Mouse (Mus musculus): ENCODE data around the gene Rgs8. TPM values are rescaled to one million over a fixed set of nuclear protein-coding genes. Genes with fewer than 3 reads are reported as not detected.

Rgs8 gene
- polyA plus RNA-seq, 1 experiment from 2014 or later = not detected

GRCm38 (mm10) chr1:153704996-153705395, 52.2 kb downstream of the Rgs8 start:
- Histone ChIP-seq H3K9me3 (replicated peaks; ENCODE audit: control insufficient read depth, low read length) (no peaks in the 10 kb centered on the region), H3K27me3 (ENCODE audit: control insufficient read depth, insufficient read depth, low read depth, low read length) (no peaks in the 10 kb centered on the region), H3K36me3 (ENCODE audit: control insufficient read depth, insufficient read depth) (no peaks in the 10 kb centered on the region), H3K4me3 (ENCODE audit: low read depth, low read length) (no peak overlapping the region), H3K9ac (ENCODE audit: low read depth, low read length) (no peak overlapping the region), H3K4me1 (ENCODE audit: control insufficient read depth, low read depth, low read length) (no peaks in the 10 kb centered on the region), H3K4me2 (ENCODE audit: low read depth, low read length) (no peak overlapping the region), H3K27ac (ENCODE audit: low read length) (no peak overlapping the region)
- whole genome bisulfite sequencing (ENCODE audit: insufficient replicate concordance) = 39% methylated on average over 3 of the region's 3 CpGs
- ATAC-seq (ENCODE audit: low read depth) = no peak

GRCm38 (mm10) chr1:153708626-153709025, 55.8 kb downstream of the Rgs8 start:
- 63% methylated on average over 5 of the region's 5 CpGs for WGBS (ENCODE audit: insufficient replicate concordance)
- H3K27me3 ChIP-seq (ENCODE audit: control insufficient read depth, insufficient read depth, low read depth, low read length) = no peaks in the 10 kb centered on the region
- H3K4me1 ChIP-seq (ENCODE audit: control insufficient read depth, low read depth, low read length) = no peaks in the 10 kb centered on the region
- H3K36me3 ChIP-seq (ENCODE audit: control insufficient read depth, insufficient read depth) = no peaks in the 10 kb centered on the region
- no peaks in the 10 kb centered on the region for H3K9me3 ChIP-seq (replicated peaks; ENCODE audit: control insufficient read depth, low read length)
- no peak overlapping the region for H3K4me2 ChIP-seq (ENCODE audit: low read depth, low read length)
- no peak for ATAC-seq (ENCODE audit: low read depth)
- no peak overlapping the region for H3K27ac ChIP-seq (ENCODE audit: low read length)
- no peak overlapping the region for H3K4me3 ChIP-seq (ENCODE audit: low read depth, low read length)
- H3K9ac ChIP-seq (ENCODE audit: low read depth, low read length) = no peak overlapping the region

GRCm38 (mm10) chr1:153709451-153709850, 56.6 kb downstream of the Rgs8 start:
- no peak overlapping the region for H3K9ac ChIP-seq (ENCODE audit: low read depth, low read length)
- no peak overlapping the region for H3K4me3 ChIP-seq (ENCODE audit: low read depth, low read length)
- H3K4me1 ChIP-seq (ENCODE audit: control insufficient read depth, low read depth, low read length) = no peaks in the 10 kb centered on the region
- H3K27me3 ChIP-seq (ENCODE audit: control insufficient read depth, insufficient read depth, low read depth, low read length) = no peaks in the 10 kb centered on the region
- H3K36me3 ChIP-seq (ENCODE audit: control insufficient read depth, insufficient read depth) = no peaks in the 10 kb centered on the region
- H3K9me3 ChIP-seq (replicated peaks; ENCODE audit: control insufficient read depth, low read length) = no peaks in the 10 kb centered on the region
- 19% methylated on average over 5 of the region's 5 CpGs for WGBS (ENCODE audit: insufficient replicate concordance)
- no peak overlapping the region for H3K4me2 ChIP-seq (ENCODE audit: low read depth, low read length)
- no peak for ATAC-seq (ENCODE audit: low read depth)
- H3K27ac ChIP-seq (ENCODE audit: low read length) = no peak overlapping the region

GRCm38 (mm10) chr1:153711544-153712262, 58.9 kb downstream of the Rgs8 start:
- no peaks in the 10 kb centered on the region for H3K27me3 ChIP-seq (ENCODE audit: control insufficient read depth, insufficient read depth, low read depth, low read length)
- H3K9me3 ChIP-seq (replicated peaks; ENCODE audit: control insufficient read depth, low read length) = no peaks in the 10 kb centered on the region
- no peak overlapping the region for H3K4me2 ChIP-seq (ENCODE audit: low read depth, low read length)
- no peak for ATAC-seq (ENCODE audit: low read depth)
- H3K9ac ChIP-seq (ENCODE audit: low read depth, low read length) = no peak overlapping the region
- H3K27ac ChIP-seq (ENCODE audit: low read length) = no peak overlapping the region
- no peaks in the 10 kb centered on the region for H3K4me1 ChIP-seq (ENCODE audit: control insufficient read depth, low read depth, low read length)
- no peaks in the 10 kb centered on the region for H3K36me3 ChIP-seq (ENCODE audit: control insufficient read depth, insufficient read depth)
- H3K4me3 ChIP-seq (ENCODE audit: low read depth, low read length) = no peak overlapping the region
- WGBS (ENCODE audit: insufficient replicate concordance) = 53% methylated on average over 3 of the region's 3 CpGs

- no peak overlapping the region for H3K4me2 ChIP-seq (ENCODE audit: low read depth, low read length)
- H3K9ac ChIP-seq (ENCODE audit: low read depth, low read length) = no peak overlapping the region
- no peak overlapping the region for H3K4me3 ChIP-seq (ENCODE audit: low read depth, low read length)
- H3K27ac ChIP-seq (ENCODE audit: low read length) = no peak overlapping the region
- no peaks in the 10 kb centered on the region for H3K36me3 ChIP-seq (ENCODE audit: control insufficient read depth, insufficient read depth)
- no peak for ATAC-seq (ENCODE audit: low read depth)
- no peaks in the 10 kb centered on the region for H3K9me3 ChIP-seq (replicated peaks; ENCODE audit: control insufficient read depth, low read length)
- WGBS (ENCODE audit: insufficient replicate concordance) = 64% methylated on average over 2 of the region's 2 CpGs
- H3K27me3 ChIP-seq (ENCODE audit: control insufficient read depth, insufficient read depth, low read depth, low read length) = no peaks in the 10 kb centered on the region
- H3K4me1 ChIP-seq (ENCODE audit: control insufficient read depth, low read depth, low read length) = no peaks in the 10 kb centered on the region
These were observed 59.8 kb downstream of the Rgs8 start for GRCm38 (mm10) chr1:153712633-153713032.

- no peak overlapping the region for H3K9ac ChIP-seq (ENCODE audit: low read depth, low read length)
- H3K4me3 ChIP-seq (ENCODE audit: low read depth, low read length) = no peak overlapping the region
- no peaks in the 10 kb centered on the region for H3K27me3 ChIP-seq (ENCODE audit: control insufficient read depth, insufficient read depth, low read depth, low read length)
- ATAC-seq (ENCODE audit: low read depth) = no peak
- WGBS (ENCODE audit: insufficient replicate concordance) = 42% methylated on average over 1 of the region's 1 CpGs
- H3K4me1 ChIP-seq (ENCODE audit: control insufficient read depth, low read depth, low read length) = no peaks in the 10 kb centered on the region
- H3K36me3 ChIP-seq (ENCODE audit: control insufficient read depth, insufficient read depth) = no peaks in the 10 kb centered on the region
- H3K4me2 ChIP-seq (ENCODE audit: low read depth, low read length) = no peak overlapping the region
- no peak overlapping the region for H3K27ac ChIP-seq (ENCODE audit: low read length)
- H3K9me3 ChIP-seq (replicated peaks; ENCODE audit: control insufficient read depth, low read length) = no peaks in the 10 kb centered on the region
These were observed 65.2 kb downstream of the Rgs8 start for GRCm38 (mm10) chr1:153717990-153718389.

- Histone ChIP-seq H3K4me2 (ENCODE audit: low read depth, low read length) (no peak overlapping the region), H3K36me3 (ENCODE audit: control insufficient read depth, insufficient read depth) (no peaks in the 10 kb centered on the region), H3K9me3 (replicated peaks; ENCODE audit: control insufficient read depth, low read length) (no peaks in the 10 kb centered on the region), H3K9ac (ENCODE audit: low read depth, low read length) (no peak overlapping the region), H3K27ac (ENCODE audit: low read length) (no peak overlapping the region), H3K27me3 (ENCODE audit: control insufficient read depth, insufficient read depth, low read depth, low read length) (no peaks in the 10 kb centered on the region), H3K4me1 (ENCODE audit: control insufficient read depth, low read depth, low read length) (no peaks in the 10 kb centered on the region), H3K4me3 (ENCODE audit: low read depth, low read length) (no peak overlapping the region)
- 67% methylated on average over 7 of the region's 7 CpGs for WGBS (ENCODE audit: insufficient replicate concordance)
- no peak for ATAC-seq (ENCODE audit: low read depth)
These were observed 68.1 kb downstream of the Rgs8 start for GRCm38 (mm10) chr1:153720935-153721334.

- 57% methylated on average over 9 of the region's 9 CpGs for WGBS (ENCODE audit: insufficient replicate concordance)
- no peak for ATAC-seq (ENCODE audit: low read depth)
- no peak overlapping the region for H3K4me2 ChIP-seq (ENCODE audit: low read depth, low read length)
- no peaks in the 10 kb centered on the region for H3K27me3 ChIP-seq (ENCODE audit: control insufficient read depth, insufficient read depth, low read depth, low read length)
- no peak overlapping the region for H3K9ac ChIP-seq (ENCODE audit: low read depth, low read length)
- no peaks in the 10 kb centered on the region for H3K9me3 ChIP-seq (replicated peaks; ENCODE audit: control insufficient read depth, low read length)
- H3K4me3 ChIP-seq (ENCODE audit: low read depth, low read length) = no peak overlapping the region
- H3K36me3 ChIP-seq (ENCODE audit: control insufficient read depth, insufficient read depth) = no peaks in the 10 kb centered on the region
- no peaks in the 10 kb centered on the region for H3K4me1 ChIP-seq (ENCODE audit: control insufficient read depth, low read depth, low read length)
- no peak overlapping the region for H3K27ac ChIP-seq (ENCODE audit: low read length)
These were observed 68.9 kb downstream of the Rgs8 start for GRCm38 (mm10) chr1:153721565-153722310.

GRCm38 (mm10) chr1:153723426-153723825, 70.6 kb downstream of the Rgs8 start:
- ATAC-seq (ENCODE audit: low read depth) = no peak
- no peaks in the 10 kb centered on the region for H3K9me3 ChIP-seq (replicated peaks; ENCODE audit: control insufficient read depth, low read length)
- H3K36me3 ChIP-seq (ENCODE audit: control insufficient read depth, insufficient read depth) = no peaks in the 10 kb centered on the region
- H3K27me3 ChIP-seq (ENCODE audit: control insufficient read depth, insufficient read depth, low read depth, low read length) = no peaks in the 10 kb centered on the region
- no peak overlapping the region for H3K4me3 ChIP-seq (ENCODE audit: low read depth, low read length)
- no peak overlapping the region for H3K9ac ChIP-seq (ENCODE audit: low read depth, low read length)
- no peak overlapping the region for H3K27ac ChIP-seq (ENCODE audit: low read length)
- no peaks in the 10 kb centered on the region for H3K4me1 ChIP-seq (ENCODE audit: control insufficient read depth, low read depth, low read length)
- H3K4me2 ChIP-seq (ENCODE audit: low read depth, low read length) = no peak overlapping the region
- WGBS (ENCODE audit: insufficient replicate concordance) = 58% methylated on average over 9 of the region's 9 CpGs
